Mouse (Mus musculus) myocyte (in vitro differentiated cells): ENCODE results near the gene Mboat2. TPM values are rescaled to one million over a fixed set of nuclear protein-coding genes. Genes with fewer than 3 reads are reported as not detected.

ENCODE experiments used
- H3K27me3 ChIP-seq: one replicate; pipeline ENCODE4 v1.6.1; 2011; ENCODE audit not compliant: control insufficient read depth, insufficient read depth, insufficient read length
- H3K36me3 ChIP-seq: one replicate; pipeline ENCODE4 v1.6.1; 2011; ENCODE audit not compliant: control insufficient read depth, insufficient read depth
- H3K4me2 ChIP-seq: one replicate; pipeline ENCODE4 v1.6.1; 2011; ENCODE audit warnings: low read depth, control low read depth
- H3K4me3 ChIP-seq: one replicate; pipeline ENCODE4 v1.5.1; 2011; ENCODE audit warnings: mild to moderate bottlenecking, control low read depth, moderate library complexity
- H3K79me2 ChIP-seq: one replicate; pipeline ENCODE4 v1.6.1; 2011; ENCODE audit not compliant: control insufficient read depth, insufficient read depth
- H3ac ChIP-seq: one replicate; pipeline ENCODE4 v1.6.1; 2011; ENCODE audit not compliant: control insufficient read depth, insufficient read length
- CEBPB ChIP-seq: IDR thresholded peaks from 2 replicates; pipeline ENCODE4 v1.6.1; 2011; ENCODE audit warnings: mild to moderate bottlenecking, moderate library complexity; ENCODE audit not compliant: poor library complexity, insufficient read depth, severe bottlenecking
- E2F4 ChIP-seq: IDR thresholded peaks from one replicate; pipeline ENCODE4 v1.6.1; 2011; ENCODE audit warnings: mild to moderate bottlenecking, control low read depth, moderate library complexity; ENCODE audit not compliant: insufficient read depth
- MAX ChIP-seq: IDR thresholded peaks from one replicate; pipeline ENCODE4 v1.6.1; 2011; ENCODE audit warnings: low read depth, mild to moderate bottlenecking, control low read depth
- MYOD1 ChIP-seq, 3 experiments: IDR thresholded peaks; one replicate each; pipeline ENCODE4 v1.6.1; 2011; ENCODE audit warnings: control low read depth in 2 of 3, low read depth in 2 of 3, mild to moderate bottlenecking in 2 of 3, moderate library complexity in 1 of 3; ENCODE audit not compliant: insufficient read length in 2 of 3, control insufficient read depth in 1 of 3
- MYOG ChIP-seq, 3 experiments: IDR thresholded peaks; one replicate each; pipeline ENCODE4 v1.6.1; 2011; ENCODE audit warnings: control low read depth in 2 of 3, low read depth in 2 of 3, mild to moderate bottlenecking in 2 of 3; ENCODE audit not compliant: insufficient read length in 2 of 3, control insufficient read depth in 1 of 3, insufficient read depth in 1 of 3
- POLR2A ChIP-seq: IDR thresholded peaks from one replicate; pipeline ENCODE4 v1.6.1; 2011; ENCODE audit warnings: low read depth, mild to moderate bottlenecking, control low read depth, moderate library complexity; ENCODE audit not compliant: insufficient read length
- POLR2AphosphoS2 ChIP-seq: IDR thresholded peaks from one replicate; pipeline ENCODE4 v1.6.1; 2011; ENCODE audit warnings: low read depth, control low read depth; ENCODE audit not compliant: insufficient read length
- REST ChIP-seq: IDR thresholded peaks from one replicate; pipeline ENCODE4 v1.6.1; 2011; ENCODE audit warnings: mild to moderate bottlenecking, control low read depth, moderate library complexity; ENCODE audit not compliant: insufficient read depth, insufficient read length
- SRF ChIP-seq: IDR thresholded peaks from one replicate; pipeline ENCODE4 v1.6.1; 2011; ENCODE audit warnings: low read depth; ENCODE audit not compliant: control insufficient read depth, insufficient read length
- TCF12 ChIP-seq: IDR thresholded peaks from one replicate; pipeline ENCODE4 v1.6.1; 2011; ENCODE audit warnings: mild to moderate bottlenecking, control low read depth; ENCODE audit not compliant: poor library complexity, insufficient read depth, severe bottlenecking
- TCF3 ChIP-seq: IDR thresholded peaks from one replicate; pipeline ENCODE4 v1.6.1; 2011; ENCODE audit warnings: low read depth, control low read depth; ENCODE audit not compliant: insufficient read length
- USF1 ChIP-seq: IDR thresholded peaks from one replicate; pipeline ENCODE4 v1.6.1; 2011; ENCODE audit warnings: low read depth, mild to moderate bottlenecking, control low read depth, moderate library complexity
- polyA plus RNA-seq: library from polyadenylated mRNA; unstranded; fragments of >200 nt; fragmentation: generic; extraction: Trizol; gene quantifications from one replicate; pipeline ENCODE4 v1.2.1, GENCODE M21; 2012; ENCODE audit warnings: missing spikeins

Gene Mboat2
- polyA plus RNA-seq, 1 experiment: 16.9 TPM

- Histone ChIP-seq H3K36me3 (no peaks in the 10 kb centered on the region), H3K27me3 (no peaks in the 10 kb centered on the region), H3K4me3 (no peak overlapping the region), H3K4me2 (no peak overlapping the region), H3K79me2 (no peaks in the 10 kb centered on the region), H3ac (no peak overlapping the region)
- TF ChIP-seq MAX (no peak), TCF3 (no peak), POLR2A (no peak), USF1 (no peak), POLR2AphosphoS2 (no peak), MYOD1 (IDR thresholded peaks at IDR 0.05; ENCODE audit: control insufficient read depth in 1 of 3, insufficient read length in 2 of 3, low read depth in 2 of 3) (no peak), REST (no peak), TCF12 (no peak), MYOG (IDR thresholded peaks at IDR 0.05; ENCODE audit: control insufficient read depth in 1 of 3, insufficient read depth in 1 of 3, insufficient read length in 2 of 3, low read depth in 2 of 3) (no peak), CEBPB (no peak), SRF (no peak), E2F4 (no peak)
Observed at GRCm38 (mm10) chr12:24925276-24925675, 94.6 kb downstream of the Mboat2 start.

- no peak overlapping the region for H3K4me3 ChIP-seq
- no peak overlapping the region for H3ac ChIP-seq
Observed at GRCm38 (mm10) chr12:24925684-24926083, 95.0 kb downstream of the Mboat2 start.

GRCm38 (mm10) chr12:24928051-24928748 lies 97.5 kb downstream of the Mboat2 start:
- no peaks in the 10 kb centered on the region for H3K36me3 ChIP-seq
- H3K79me2 ChIP-seq: no peaks in the 10 kb centered on the region
- no peak overlapping the region for H3K4me2 ChIP-seq
- no peak overlapping the region for H3ac ChIP-seq
- no peaks in the 10 kb centered on the region for H3K27me3 ChIP-seq
- no peak overlapping the region for H3K4me3 ChIP-seq
- TF ChIP-seq USF1 (no peak), POLR2A (no peak), REST (no peak), MYOD1 (IDR thresholded peaks at IDR 0.05; ENCODE audit: control insufficient read depth in 1 of 3, insufficient read length in 2 of 3, low read depth in 2 of 3) (peak in 1 of 3 experiments; percentile 56), TCF3 (no peak), MAX (no peak), E2F4 (no peak), TCF12 (no peak), MYOG (IDR thresholded peaks at IDR 0.05; ENCODE audit: control insufficient read depth in 1 of 3, insufficient read depth in 1 of 3, insufficient read length in 2 of 3, low read depth in 2 of 3) (peak in 1 of 3 experiments; percentile 25), SRF (no peak)

More at GRCm38 (mm10) chr12:24925684-24926083, 95.0 kb downstream of the Mboat2 start:
- Histone ChIP-seq H3K79me2 (no peaks in the 10 kb centered on the region), H3K27me3 (no peaks in the 10 kb centered on the region), H3K36me3 (no peaks in the 10 kb centered on the region), H3K4me2 (no peak overlapping the region)
- TF ChIP-seq SRF (no peak), TCF3 (no peak), CEBPB (no peak), E2F4 (no peak), MYOG (IDR thresholded peaks at IDR 0.05; ENCODE audit: control insufficient read depth in 1 of 3, insufficient read depth in 1 of 3, insufficient read length in 2 of 3, low read depth in 2 of 3) (no peak), POLR2AphosphoS2 (no peak)

- no peak overlapping the region for H3ac ChIP-seq
- no peak overlapping the region for H3K4me3 ChIP-seq
- H3K27me3 ChIP-seq: no peaks in the 10 kb centered on the region
- H3K4me2 ChIP-seq: no peak overlapping the region
- no peaks in the 10 kb centered on the region for H3K79me2 ChIP-seq
- H3K36me3 ChIP-seq: no peaks in the 10 kb centered on the region
- TF ChIP-seq TCF3 (no peak), CEBPB (no peak), MYOD1 (IDR thresholded peaks at IDR 0.05; ENCODE audit: control insufficient read depth in 1 of 3, insufficient read length in 2 of 3, low read depth in 2 of 3) (no peak), MYOG (IDR thresholded peaks at IDR 0.05; ENCODE audit: control insufficient read depth in 1 of 3, insufficient read depth in 1 of 3, insufficient read length in 2 of 3, low read depth in 2 of 3) (no peak), TCF12 (no peak), E2F4 (no peak), MAX (no peak), POLR2AphosphoS2 (no peak), SRF (no peak), USF1 (no peak), POLR2A (no peak), REST (no peak)
Observed at GRCm38 (mm10) chr12:24929043-24929442, 98.4 kb downstream of the Mboat2 start.

- TF ChIP-seq USF1: no peak
- no peak for TF ChIP-seq CEBPB
- TF ChIP-seq MYOG (IDR thresholded peaks at IDR 0.05; ENCODE audit: control insufficient read depth in 1 of 3, insufficient read depth in 1 of 3, insufficient read length in 2 of 3, low read depth in 2 of 3): no peak
- TF ChIP-seq TCF12: no peak
- no peak for TF ChIP-seq REST
- no peak for TF ChIP-seq E2F4
- no peak for TF ChIP-seq MYOD1 (IDR thresholded peaks at IDR 0.05; ENCODE audit: control insufficient read depth in 1 of 3, insufficient read length in 2 of 3, low read depth in 2 of 3)
- TF ChIP-seq SRF: no peak
- no peak for TF ChIP-seq TCF3
- TF ChIP-seq MAX: no peak
- TF ChIP-seq POLR2A: no peak
- no peak for TF ChIP-seq POLR2AphosphoS2
- Histone ChIP-seq H3K36me3 (no peaks in the 10 kb centered on the region), H3K79me2 (no peaks in the 10 kb centered on the region), H3K4me3 (no peak overlapping the region), H3K4me2 (no peak overlapping the region), H3K27me3 (no peaks in the 10 kb centered on the region), H3ac (no peak overlapping the region)
Observed at GRCm38 (mm10) chr12:24930760-24931159, 100.1 kb downstream of the Mboat2 start.
